Mouse (Mus musculus) neural tube, embryonic 14.5 days (tissue): ENCODE measurements around the gene Gpc5. TPM values are rescaled to one million over a fixed set of nuclear protein-coding genes. Genes with fewer than 3 reads are reported as not detected.

Experiments
- ATAC-seq: fragments of 200-750 bp; cut with Nextera tagmentation; 2 replicates; pipeline ENCODE4 v1.8.0; 2017; ENCODE audit warnings: low read depth, mild to moderate bottlenecking, moderate TSS enrichment, moderate library complexity
- H3K27ac ChIP-seq: fragments of 300-500 bp; sonication (generic); 2 replicates; pipeline ENCODE4 v1.5.1; 2014; ENCODE audit warnings: low read depth, mild to moderate bottlenecking, control low read depth, low read length, moderate library complexity, mixed read lengths
- H3K27me3 ChIP-seq: fragments of 300-500 bp; sonication (generic); 2 replicates; pipeline ENCODE4 v1.6.1; 2014; ENCODE audit warnings: low read length; ENCODE audit not compliant: control insufficient read depth, insufficient read depth
- H3K36me3 ChIP-seq: fragments of 300-500 bp; sonication (generic); 2 replicates; pipeline ENCODE4 v1.6.1; 2014; ENCODE audit warnings: low read length, mixed read lengths; ENCODE audit not compliant: control insufficient read depth, insufficient read depth
- H3K4me1 ChIP-seq: fragments of 300-500 bp; sonication (generic); 2 replicates; pipeline ENCODE4 v1.6.1; 2014; ENCODE audit warnings: low read length; ENCODE audit not compliant: control insufficient read depth, insufficient read depth
- H3K4me2 ChIP-seq: fragments of 300-500 bp; sonication (generic); 2 replicates; pipeline ENCODE4 v1.6.1; 2014; ENCODE audit warnings: mild to moderate bottlenecking, low read depth, low read length, control low read depth
- H3K4me3 ChIP-seq: fragments of 300-500 bp; sonication (generic); 2 replicates; pipeline ENCODE4 v1.5.1; 2014; ENCODE audit warnings: low read depth, low read length, control low read depth, mixed read lengths
- H3K9ac ChIP-seq: fragments of 300-500 bp; sonication (generic); replicated peaks from 2 replicates; pipeline ENCODE4 v1.6.1; 2014; ENCODE audit warnings: low read depth, mild to moderate bottlenecking, control low read depth, low read length, mixed read lengths
- H3K9me3 ChIP-seq: fragments of 300-500 bp; sonication (generic); 2 replicates; pipeline ENCODE4 v1.6.1; 2016; ENCODE audit warnings: low read length; ENCODE audit not compliant: control insufficient read depth
- WGBS: fragments of 180-500 bp; shearing (Covaris S2); extraction: QIAGEN DNeasy Blood & Tissue Kit; methylation state at CpG from one replicate; pipeline ENCODE4 v1.1.7; 2014; 5-methylcytosine and 5-hydroxymethylcytosine counted together
- polyA plus RNA-seq: library from polyadenylated mRNA; unstranded; fragments of >200 nt; fragmentation: Nextera tagmentation; extraction: Ambion mirVana; gene quantifications from 2 replicates; pipeline ENCODE4 v1.2.1, GENCODE M21; 2014

Gene Gpc5
- polyA plus RNA-seq, 1 experiment from 2014 or later: 28.6 TPM

GRCm38 (mm10) chr14:116137330-116137729 lies 1045.3 kb downstream of the Gpc5 start:
- Histone ChIP-seq H3K27ac (no peak overlapping the region), H3K36me3 (no peaks in the 10 kb centered on the region), H3K27me3 (no peaks in the 10 kb centered on the region), H3K4me1 (no peaks in the 10 kb centered on the region), H3K9ac (no peak overlapping the region), H3K9me3 (no peaks in the 10 kb centered on the region), H3K4me3 (no peak overlapping the region), H3K4me2 (no peak overlapping the region)
- 35% methylated on average over 5 of the region's 5 CpGs for WGBS
- no peak for ATAC-seq

- Histone ChIP-seq H3K4me2 (no peak overlapping the region), H3K4me3 (no peak overlapping the region), H3K27me3 (no peaks in the 10 kb centered on the region), H3K9ac (no peak overlapping the region), H3K9me3 (no peaks in the 10 kb centered on the region), H3K36me3 (no peaks in the 10 kb centered on the region), H3K4me1 (no peaks in the 10 kb centered on the region), H3K27ac (no peak overlapping the region)
- no peak for ATAC-seq
- WGBS: 90% methylated on average over 1 of the region's 1 CpGs
Measured at GRCm38 (mm10) chr14:116137772-116138171, 1045.8 kb downstream of the Gpc5 start.

- H3K36me3 ChIP-seq: no peaks in the 10 kb centered on the region
- no peak overlapping the region for H3K9ac ChIP-seq
- H3K4me3 ChIP-seq: no peak overlapping the region
- H3K4me2 ChIP-seq: no peak overlapping the region
- no peaks in the 10 kb centered on the region for H3K27me3 ChIP-seq
- no peaks in the 10 kb centered on the region for H3K9me3 ChIP-seq
- WGBS: 37% methylated on average over 2 of the region's 2 CpGs
- no peak overlapping the region for H3K27ac ChIP-seq
- ATAC-seq: no peak
- H3K4me1 ChIP-seq: no peaks in the 10 kb centered on the region
Measured at GRCm38 (mm10) chr14:116162586-116162985, 1070.6 kb downstream of the Gpc5 start.

GRCm38 (mm10) chr14:116167401-116167800 lies 1075.4 kb downstream of the Gpc5 start:
- ATAC-seq: no peak
- H3K27me3 ChIP-seq: no peaks in the 10 kb centered on the region
- H3K27ac ChIP-seq: no peak overlapping the region

GRCm38 (mm10) chr14:116169129-116169528 lies 1077.1 kb downstream of the Gpc5 start:
- peak; percentile 80 for ATAC-seq
- Histone ChIP-seq H3K27ac (no peak overlapping the region), H3K4me1 (no peaks in the 10 kb centered on the region), H3K9me3 (no peaks in the 10 kb centered on the region), H3K27me3 (no peaks in the 10 kb centered on the region), H3K4me3 (no peak overlapping the region), H3K9ac (no peak overlapping the region), H3K36me3 (no peaks in the 10 kb centered on the region), H3K4me2 (no peak overlapping the region)
- 45% methylated on average over 5 of the region's 5 CpGs for WGBS

More at GRCm38 (mm10) chr14:116167401-116167800, 1075.4 kb downstream of the Gpc5 start:
- Histone ChIP-seq H3K9me3 (no peaks in the 10 kb centered on the region), H3K4me1 (no peaks in the 10 kb centered on the region), H3K36me3 (no peaks in the 10 kb centered on the region), H3K9ac (no peak overlapping the region), H3K4me3 (no peak overlapping the region), H3K4me2 (no peak overlapping the region)

- H3K36me3 ChIP-seq: no peaks in the 10 kb centered on the region
- H3K9me3 ChIP-seq: no peaks in the 10 kb centered on the region
- WGBS: 50% methylated on average over 4 of the region's 4 CpGs
- no peak overlapping the region for H3K9ac ChIP-seq
- H3K4me2 ChIP-seq: no peak overlapping the region
- peak; percentile 85 for ATAC-seq
- no peak overlapping the region for H3K27ac ChIP-seq
- H3K4me3 ChIP-seq: no peak overlapping the region
- no peaks in the 10 kb centered on the region for H3K27me3 ChIP-seq
- H3K4me1 ChIP-seq: no peaks in the 10 kb centered on the region
Measured at GRCm38 (mm10) chr14:116186981-116187380, 1095.0 kb downstream of the Gpc5 start.

GRCm38 (mm10) chr14:116206977-116207376 lies 1115.0 kb downstream of the Gpc5 start:
- WGBS: 27% methylated on average over 6 of the region's 6 CpGs
- Histone ChIP-seq H3K4me3 (no peak overlapping the region), H3K9me3 (no peaks in the 10 kb centered on the region), H3K36me3 (no peaks in the 10 kb centered on the region), H3K27me3 (no peaks in the 10 kb centered on the region), H3K4me1 (no peaks in the 10 kb centered on the region), H3K9ac (no peak overlapping the region), H3K4me2 (no peak overlapping the region), H3K27ac (no peak overlapping the region)
- ATAC-seq: no peak

- Histone ChIP-seq H3K4me3 (no peak overlapping the region), H3K36me3 (no peaks in the 10 kb centered on the region), H3K9me3 (no peaks in the 10 kb centered on the region), H3K4me1 (no peaks in the 10 kb centered on the region), H3K4me2 (no peak overlapping the region), H3K27me3 (no peaks in the 10 kb centered on the region), H3K27ac (no peak overlapping the region), H3K9ac (no peak overlapping the region)
- WGBS: 98% methylated on average over 3 of the region's 3 CpGs
- ATAC-seq: no peak
Measured at GRCm38 (mm10) chr14:116208581-116208980, 1116.6 kb downstream of the Gpc5 start.

GRCm38 (mm10) chr14:116209045-116209444 lies 1117.0 kb downstream of the Gpc5 start:
- Histone ChIP-seq H3K9me3 (no peaks in the 10 kb centered on the region), H3K4me1 (no peaks in the 10 kb centered on the region), H3K9ac (no peak overlapping the region), H3K27me3 (no peaks in the 10 kb centered on the region), H3K27ac (no peak overlapping the region), H3K36me3 (no peaks in the 10 kb centered on the region), H3K4me3 (no peak overlapping the region), H3K4me2 (no peak overlapping the region)
- WGBS: 82% methylated on average over 5 of the region's 5 CpGs
- no peak for ATAC-seq

GRCm38 (mm10) chr14:116210304-116210703 lies 1118.3 kb downstream of the Gpc5 start:
- no peak for ATAC-seq
- Histone ChIP-seq H3K27me3 (no peaks in the 10 kb centered on the region), H3K9me3 (no peaks in the 10 kb centered on the region), H3K9ac (no peak overlapping the region), H3K4me1 (no peaks in the 10 kb centered on the region), H3K4me2 (no peak overlapping the region), H3K36me3 (no peaks in the 10 kb centered on the region), H3K27ac (no peak overlapping the region), H3K4me3 (no peak overlapping the region)
- WGBS: 91% methylated on average over 6 of the region's 6 CpGs
